Mouse (Mus musculus): ENCODE measurements around the gene Pkp1.

DNA sequence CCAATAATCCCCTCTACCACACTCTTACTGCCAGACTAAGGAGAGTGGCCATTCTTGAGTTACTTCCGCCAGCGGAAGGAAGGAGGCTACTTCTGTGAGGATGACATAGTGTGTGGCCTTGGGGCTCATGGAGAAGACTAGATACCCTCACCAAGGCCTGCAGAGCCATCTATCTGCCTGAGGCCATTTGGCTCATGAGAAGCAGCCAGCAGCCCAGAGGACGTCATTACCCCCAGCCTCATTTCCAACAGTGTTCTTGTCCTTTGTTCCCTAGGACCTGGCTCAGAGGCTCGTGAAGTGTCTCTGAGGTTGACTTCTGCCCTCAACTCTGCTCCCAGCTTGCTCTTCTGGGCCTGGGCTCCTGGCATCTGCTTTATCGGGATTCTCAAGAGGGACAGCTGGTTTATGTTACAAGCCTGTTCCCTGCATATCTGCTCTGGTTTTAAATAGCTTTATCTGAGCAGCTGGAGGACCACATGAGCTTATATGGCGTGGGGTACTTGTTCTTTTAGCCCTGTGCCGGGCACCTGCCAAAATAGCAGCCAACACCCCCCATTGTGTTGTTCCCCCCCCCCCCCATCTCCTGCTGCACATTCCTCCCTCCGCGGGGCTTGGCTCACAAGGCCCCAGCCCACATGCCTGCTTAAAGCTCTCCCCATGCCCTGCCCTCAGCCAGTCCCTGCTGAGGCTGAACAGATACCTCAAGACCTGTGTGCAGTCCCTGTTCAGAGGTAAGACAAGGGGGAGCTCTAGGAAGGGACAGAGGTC, 83.1 kb downstream of the Pkp1 start, which contains the start of gene Tnnt2:
- TF ChIP-seq GATA1 (IDR thresholded peaks at IDR 0.05; ENCODE audit: low read length) (no peak), TAL1 (IDR thresholded peaks at IDR 0.05; ENCODE audit: low read length) (no peak)
